Mouse (Mus musculus) stomach, postnatal 0 days (tissue): ENCODE measurements around the gene Irak2.

Source experiments
- CTCF ChIP-seq: IDR thresholded peaks from 2 replicates; pipeline ENCODE4 v1.5.1; 2016; ENCODE audit warnings: antibody characterized with exemption, low read depth, mild to moderate bottlenecking, moderate library complexity
- EP300 ChIP-seq: optimal IDR thresholded peaks from 2 replicates; pipeline ENCODE3; 2016; ENCODE audit warnings: antibody characterized with exemption

DNA sequence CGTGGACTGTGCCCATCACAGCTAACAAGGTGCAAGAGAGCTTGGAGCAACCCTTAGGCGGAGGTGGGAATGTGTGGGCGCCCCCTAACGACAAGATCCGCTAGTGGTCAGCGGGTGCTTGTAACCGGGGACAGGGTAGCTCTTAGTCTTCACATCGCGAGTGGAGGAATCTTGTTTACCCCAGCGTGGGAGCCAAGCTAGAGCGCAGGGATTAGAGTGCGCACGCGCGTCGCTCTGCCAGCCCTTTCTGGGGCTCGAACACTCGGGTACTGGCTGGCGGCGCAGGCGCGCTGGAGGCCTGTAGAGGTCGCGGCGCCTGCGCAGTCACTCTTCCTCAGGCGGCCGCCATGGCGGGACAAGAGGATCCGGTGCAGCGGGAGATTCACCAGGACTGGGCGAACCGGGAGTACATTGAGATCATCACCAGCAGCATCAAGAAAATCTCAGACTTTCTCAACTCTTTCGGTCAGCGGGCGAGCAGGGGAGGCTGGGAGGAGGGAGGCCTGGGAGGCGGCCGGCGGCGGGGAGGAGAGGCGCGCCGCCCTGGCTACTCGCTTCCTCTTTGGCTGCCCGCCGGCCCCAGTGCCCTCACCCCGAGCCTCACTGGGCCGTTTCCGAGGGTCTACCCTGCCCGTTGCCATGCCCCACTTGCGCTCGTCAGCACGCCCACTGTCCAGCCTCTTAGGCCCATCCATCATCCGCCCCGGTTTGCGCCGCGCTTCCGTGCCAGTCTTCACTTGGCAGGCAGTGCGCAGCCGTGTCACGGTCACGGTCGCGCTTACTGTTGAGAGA lies 33.6 kb upstream of the Irak2 start, which contains the start of gene Brk1:
- no peak for TF ChIP-seq EP300
- peak; percentile 67 for TF ChIP-seq CTCF
